Mouse (Mus musculus) fat pad, adult 2 months (tissue): ENCODE data around the gene Ruvbl1.

ENCODE experiments used
- DNase-seq: peaks from one replicate; pipeline ENCODE4 v3.0.0-alpha.2; 2011; ENCODE audit warnings: low read depth, low spot score; ENCODE audit errors: extremely low read depth

Gene Ruvbl1

DNA sequence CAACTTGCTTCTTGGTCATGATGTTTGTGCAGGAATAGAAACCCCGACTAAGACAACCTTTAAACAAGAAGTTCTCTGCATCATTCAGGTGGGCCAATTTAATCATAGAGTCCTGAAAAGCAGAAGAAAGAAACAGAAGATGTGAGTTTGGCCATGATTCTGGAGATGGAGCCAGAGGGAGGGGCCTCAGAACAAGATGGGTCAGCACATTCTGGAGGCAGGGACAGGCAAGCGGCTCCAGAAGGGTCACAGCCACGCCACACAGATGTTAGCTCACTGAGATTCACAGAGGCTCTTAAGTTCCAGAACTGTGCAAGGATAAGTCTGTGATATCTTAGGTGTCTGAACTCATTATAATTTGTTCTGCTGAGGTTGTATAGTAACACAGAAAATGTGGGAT lies 79.0 kb downstream of the Ruvbl1 start:
- DNase-seq = no peak

DNA sequence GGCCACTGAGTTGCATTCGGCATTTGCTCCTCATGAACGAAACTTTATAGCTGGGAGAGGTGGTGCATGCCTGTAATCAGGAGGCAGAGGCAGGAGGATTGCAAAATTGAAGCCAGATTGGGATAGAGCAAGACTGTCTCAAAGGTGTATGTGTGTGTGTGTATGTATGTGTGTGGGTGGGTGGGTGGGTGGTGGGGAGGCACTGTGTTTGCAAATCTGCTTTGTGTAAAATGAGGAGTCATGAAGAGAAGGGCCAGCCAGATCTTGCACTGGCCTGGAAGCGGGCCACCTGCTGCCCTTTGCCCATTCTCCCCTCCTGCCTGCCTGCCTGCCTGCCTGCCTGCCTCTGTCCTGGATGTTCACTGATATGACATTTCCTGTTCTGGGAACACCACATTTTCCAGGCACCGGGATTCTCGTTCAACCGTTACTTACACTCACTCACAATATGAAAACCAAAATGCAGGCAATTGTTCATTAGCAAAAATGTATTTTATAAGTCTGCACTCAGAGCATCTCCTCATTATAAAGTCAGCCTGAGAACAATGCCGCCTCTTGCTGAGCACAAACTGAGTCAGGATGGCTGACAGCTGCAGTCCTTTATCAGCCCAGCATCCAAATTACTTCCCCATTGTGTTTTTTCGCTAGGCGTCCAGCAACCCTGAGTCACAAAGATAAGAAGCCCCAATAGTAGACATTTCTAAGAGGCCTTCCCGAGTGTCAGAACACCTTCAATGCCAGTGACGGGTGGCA lies 79.6 kb downstream of the Ruvbl1 start:
- no peak for DNase-seq

DNA sequence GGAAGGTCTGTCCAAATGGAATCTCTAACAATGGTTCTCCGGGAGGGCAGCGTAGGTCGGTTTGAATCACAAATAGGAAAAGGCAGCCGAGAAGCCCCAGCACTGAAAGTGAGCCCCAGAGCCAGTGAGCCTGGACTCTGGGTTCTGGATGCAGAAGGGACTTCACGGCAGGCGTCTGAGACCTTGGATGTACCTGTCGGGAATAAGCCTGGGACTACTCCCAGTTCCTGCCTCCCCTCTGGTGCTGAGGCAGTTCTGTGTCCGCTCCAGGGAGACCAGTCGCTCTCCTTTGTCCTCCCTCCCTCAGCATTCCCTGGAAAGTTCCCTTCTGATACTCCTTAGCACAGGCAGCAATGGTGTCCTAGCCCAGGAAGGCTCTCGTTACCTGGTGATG lies 80.2 kb downstream of the Ruvbl1 start:
- no peak for DNase-seq
